Mouse (Mus musculus) embryonic fibroblast, embryonic 13.5 days (primary cell): ENCODE results near the gene Garnl3.

Source experiments
- CTCF ChIP-seq: IDR thresholded peaks from 2 replicates; pipeline ENCODE4 v1.5.1; 2011; ENCODE audit warnings: mild to moderate bottlenecking, control low read depth, low read length, moderate library complexity, borderline replicate concordance; ENCODE audit not compliant: insufficient read depth
- POLR2A ChIP-seq: IDR thresholded peaks from 2 replicates; pipeline ENCODE4 v1.6.1; 2011; ENCODE audit warnings: low read depth, mild to moderate bottlenecking, control low read depth, low read length, moderate library complexity

DNA sequence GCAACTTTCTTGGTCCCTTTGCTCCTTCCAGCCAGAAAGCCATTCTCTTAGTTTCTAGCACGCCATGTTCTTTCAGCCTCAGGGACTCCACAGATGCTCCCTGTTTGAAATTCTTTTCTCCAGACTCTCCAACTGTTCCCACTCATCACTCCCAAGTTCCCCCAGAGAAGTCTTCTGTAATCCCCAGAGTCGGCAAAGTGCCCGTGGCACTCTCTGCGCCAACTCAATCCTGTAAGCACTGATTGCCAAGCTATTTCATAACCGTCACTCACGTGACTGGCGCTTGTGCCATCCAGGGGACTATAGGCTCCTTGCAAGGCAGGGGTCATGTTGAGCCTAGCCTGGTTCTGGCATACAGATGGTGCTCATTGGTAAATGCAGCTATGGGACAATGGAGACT, 98.2 kb downstream of the Garnl3 start:
- TF ChIP-seq CTCF (no peak), POLR2A (no peak)
